Comparison of ENCODE assay signal across 1 mouse cellular context in genomic region chr6:88842731-88843151, GRCm38 (mm10).
TF ChIP-seq lines count a peak whose summit lies in the region.

No protein-coding gene starts in this region.

TF ChIP-seq in CH12.LX, 34 proteins besides CTCF, POLR2A, EP300 and RAD21:
- TF ChIP-seq JUN (IDR thresholded peaks at IDR 0.05; ENCODE audit: insufficient read depth, low read depth, low read length) (no peak), TCF12 (IDR thresholded peaks at IDR 0.05; ENCODE audit: low read depth, low read length) (0 out of 2 replicates have a peak, but pooled peaks have one; percentile 14)
